Mouse (Mus musculus): Measurements from ENCODE around the gene 1700001L19Rik. TPM values are rescaled to one million over a fixed set of nuclear protein-coding genes. Genes with fewer than 3 reads are reported as not detected.
A peak's percentile ranks its signal among the peaks of the same experiment; 100 is the strongest.

The 1700001L19Rik gene
- polyA plus RNA-seq, 1 experiment, result 1.7 TPM

- 19% methylated on average over 14 of the region's 14 CpGs for WGBS
- no peak for DNase-seq
- H3K4me3 ChIP-seq (replicated peaks; ENCODE audit: extremely low read depth, low read depth, low read length), result peak overlapping the region; percentile 90
- TF ChIP-seq POLR2A (IDR thresholded peaks at IDR 0.05; ENCODE audit: borderline replicate concordance, extremely low read depth, low read depth, low read length) (no peak), CTCF (IDR thresholded peaks at IDR 0.05; ENCODE audit: insufficient read depth, low read length) (no peak)
- H3K4me1 ChIP-seq (ENCODE audit: control insufficient read depth, insufficient read depth, low read length), result no peaks in the 10 kb centered on the region
These were observed 16.0 kb upstream of the 1700001L19Rik start for GRCm38 (mm10) chr13:68581086-68581740.

- DNase-seq, result peak; percentile 94
- peak within 1 kb of the TSS; percentile 90 for H3K4me3 ChIP-seq (replicated peaks; ENCODE audit: extremely low read depth, low read depth, low read length)
- under 1% methylated on average over 81 of the region's 81 CpGs for WGBS
- no peak for TF ChIP-seq CTCF (IDR thresholded peaks at IDR 0.05; ENCODE audit: insufficient read depth, low read length)
- peak; percentile 72; the same call in 1 of the 2 replicates for TF ChIP-seq POLR2A (IDR thresholded peaks at IDR 0.05; ENCODE audit: borderline replicate concordance, extremely low read depth, low read depth, low read length)
- H3K4me1 ChIP-seq (ENCODE audit: control insufficient read depth, insufficient read depth, low read length), result no peaks in the 10 kb centered on the region
These were observed 15.3 kb upstream of the 1700001L19Rik start, which contains the start of the genes Mtrr and Fastkd3 for GRCm38 (mm10) chr13:68581747-68582516. TSS of gene Mtrr (minus strand) at chr13:68582149. TSS of gene Fastkd3 (plus strand) at chr13:68582234.

- DNase-seq, result no peak
- no peaks in the 10 kb centered on the region for H3K4me1 ChIP-seq (ENCODE audit: control insufficient read depth, insufficient read depth, low read length)
- TF ChIP-seq POLR2A (IDR thresholded peaks at IDR 0.05; ENCODE audit: borderline replicate concordance, extremely low read depth, low read depth, low read length), result no peak
- no peak for TF ChIP-seq CTCF (IDR thresholded peaks at IDR 0.05; ENCODE audit: insufficient read depth, low read length)
- peak overlapping the region; percentile 90 for H3K4me3 ChIP-seq (replicated peaks; ENCODE audit: extremely low read depth, low read depth, low read length)
- WGBS, result under 1% methylated on average over 11 of the region's 11 CpGs
These were observed 14.8 kb upstream of the 1700001L19Rik start for GRCm38 (mm10) chr13:68582517-68582780.

GRCm38 (mm10) chr13:68583961-68584360, 13.3 kb upstream of the 1700001L19Rik start:
- TF ChIP-seq CTCF (IDR thresholded peaks at IDR 0.05; ENCODE audit: insufficient read depth, low read length) (no peak), POLR2A (IDR thresholded peaks at IDR 0.05; ENCODE audit: borderline replicate concordance, extremely low read depth, low read depth, low read length) (no peak)
- WGBS, result 88% methylated on average over 11 of the region's 11 CpGs

GRCm38 (mm10) chr13:68585441-68585840, 11.8 kb upstream of the 1700001L19Rik start:
- WGBS, result 83% methylated on average over 7 of the region's 7 CpGs
- H3K4me1 ChIP-seq (ENCODE audit: control insufficient read depth, insufficient read depth, low read length), result no peaks in the 10 kb centered on the region
- no peak for DNase-seq
- TF ChIP-seq POLR2A (IDR thresholded peaks at IDR 0.05; ENCODE audit: borderline replicate concordance, extremely low read depth, low read depth, low read length) (no peak), CTCF (IDR thresholded peaks at IDR 0.05; ENCODE audit: insufficient read depth, low read length) (no peak)
- H3K4me3 ChIP-seq (replicated peaks; ENCODE audit: extremely low read depth, low read depth, low read length), result no peak overlapping the region

More at GRCm38 (mm10) chr13:68583961-68584360, 13.3 kb upstream of the 1700001L19Rik start:
- DNase-seq, result no peak
- no peaks in the 10 kb centered on the region for H3K4me1 ChIP-seq (ENCODE audit: control insufficient read depth, insufficient read depth, low read length)
- no peak overlapping the region for H3K4me3 ChIP-seq (replicated peaks; ENCODE audit: extremely low read depth, low read depth, low read length)

DNA sequence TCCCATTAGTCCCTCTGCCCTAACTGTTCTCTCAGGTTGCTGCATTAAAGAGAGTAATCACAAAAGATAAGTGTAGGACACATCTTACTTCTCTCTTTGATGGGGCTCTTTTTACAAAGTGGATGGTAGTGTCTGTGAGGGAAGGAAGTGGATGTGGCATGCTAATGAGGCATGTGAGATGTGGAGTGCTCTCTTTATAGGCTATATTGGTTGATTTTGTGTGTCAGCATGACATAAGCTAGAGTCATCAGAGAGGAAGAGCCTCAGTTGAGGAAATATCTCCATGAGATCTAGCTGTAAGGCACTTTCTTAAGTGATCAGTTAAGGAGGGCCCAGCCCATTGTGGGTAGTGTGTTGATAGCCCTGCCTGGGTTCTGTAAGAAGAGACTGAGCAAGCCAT, 8.9 kb upstream of the 1700001L19Rik start:
- Histone ChIP-seq H3K4me3 (replicated peaks; ENCODE audit: extremely low read depth, low read depth, low read length) (no peak overlapping the region), H3K4me1 (ENCODE audit: control insufficient read depth, insufficient read depth, low read length) (no peaks in the 10 kb centered on the region)
- TF ChIP-seq POLR2A (IDR thresholded peaks at IDR 0.05; ENCODE audit: borderline replicate concordance, extremely low read depth, low read depth, low read length) (no peak), CTCF (IDR thresholded peaks at IDR 0.05; ENCODE audit: insufficient read depth, low read length) (no peak)
- no peak for DNase-seq

GRCm38 (mm10) chr13:68593797-68594196, 3.4 kb upstream of the 1700001L19Rik start:
- no peak for TF ChIP-seq POLR2A (IDR thresholded peaks at IDR 0.05; ENCODE audit: borderline replicate concordance, extremely low read depth, low read depth, low read length)
- no peak for TF ChIP-seq CTCF (IDR thresholded peaks at IDR 0.05; ENCODE audit: insufficient read depth, low read length)
- Histone ChIP-seq H3K4me3 (replicated peaks; ENCODE audit: extremely low read depth, low read depth, low read length) (no peak overlapping the region), H3K4me1 (ENCODE audit: control insufficient read depth, insufficient read depth, low read length) (peaks cover 2% of the 10 kb centered on the region; the same call in 1 of the 2 replicates)
- WGBS, result 75% methylated on average over 1 of the region's 1 CpGs
- no peak for DNase-seq

GRCm38 (mm10) chr13:68597667-68598066, 446 bp downstream of the 1700001L19Rik start:
- peaks cover 2% of the 10 kb centered on the region; the same call in 1 of the 2 replicates for H3K4me1 ChIP-seq (ENCODE audit: control insufficient read depth, insufficient read depth, low read length)
- H3K4me3 ChIP-seq (replicated peaks; ENCODE audit: extremely low read depth, low read depth, low read length), result no peak overlapping the region
- DNase-seq, result no peak
- TF ChIP-seq POLR2A (IDR thresholded peaks at IDR 0.05; ENCODE audit: borderline replicate concordance, extremely low read depth, low read depth, low read length), result no peak
- no peak for TF ChIP-seq CTCF (IDR thresholded peaks at IDR 0.05; ENCODE audit: insufficient read depth, low read length)
- 16% methylated on average over 13 of the region's 13 CpGs for WGBS

- TF ChIP-seq CTCF (IDR thresholded peaks at IDR 0.05; ENCODE audit: insufficient read depth, low read length) (no peak), POLR2A (IDR thresholded peaks at IDR 0.05; ENCODE audit: borderline replicate concordance, extremely low read depth, low read depth, low read length) (no peak)
- Histone ChIP-seq H3K4me1 (ENCODE audit: control insufficient read depth, insufficient read depth, low read length) (peaks cover 2% of the 10 kb centered on the region; the same call in 1 of the 2 replicates), H3K4me3 (replicated peaks; ENCODE audit: extremely low read depth, low read depth, low read length) (no peak overlapping the region)
- DNase-seq, result no peak
These were observed 1.7 kb downstream of the 1700001L19Rik start for GRCm38 (mm10) chr13:68598953-68599352.

Data from lung, adult 2 months (tissue).